Mouse (Mus musculus) E14TG2a.4 (cell line): Measurements from ENCODE around the gene 2010111I01Rik.

Source experiments
- CTCF ChIP-seq: conservative IDR thresholded peaks from 2 replicates; pipeline ENCODE4 v1.5.1; 2014; ENCODE audit warnings: low read length
- NANOG ChIP-seq: IDR thresholded peaks from 2 replicates; pipeline ENCODE4 v1.6.1; 2014; ENCODE audit warnings: borderline replicate concordance, low read length, mixed read lengths
- POU5F1 ChIP-seq: IDR thresholded peaks from 2 replicates; pipeline ENCODE4 v1.6.1; 2014; ENCODE audit warnings: low read length, borderline replicate concordance

GRCm38 (mm10) chr13:63286483-63287102, 321.9 kb downstream of the 2010111I01Rik start:
- TF ChIP-seq CTCF (no peak), NANOG (no peak), POU5F1 (no peak)
